Mouse (Mus musculus) lung, embryonic 16.5 days (tissue): Measurements from ENCODE around the gene Hist1h2af. TPM values are rescaled to one million over a fixed set of nuclear protein-coding genes. Genes with fewer than 3 reads are reported as not detected.

Source experiments
- ATAC-seq: fragments of 200-750 bp; cut with Nextera tagmentation; 2 replicates; pipeline ENCODE4 v1.8.0; 2017; ENCODE audit warnings: low read depth, mild to moderate bottlenecking, moderate library complexity
- H3K27ac ChIP-seq: fragments of 300-500 bp; sonication (generic); 2 replicates; pipeline ENCODE4 v1.5.1; 2014; ENCODE audit warnings: mild to moderate bottlenecking, control low read depth, low read length
- H3K27me3 ChIP-seq: fragments of 300-500 bp; sonication (generic); 2 replicates; pipeline ENCODE4 v1.6.1; 2014; ENCODE audit warnings: low read depth, low read length, mixed read lengths; ENCODE audit not compliant: control insufficient read depth, insufficient read depth
- H3K36me3 ChIP-seq: fragments of 300-500 bp; sonication (generic); 2 replicates; pipeline ENCODE4 v1.6.1; 2014; ENCODE audit warnings: low read length; ENCODE audit not compliant: control insufficient read depth, insufficient read depth
- H3K4me1 ChIP-seq: fragments of 300-500 bp; sonication (generic); replicated peaks from 2 replicates; pipeline ENCODE4 v1.6.1; 2014; ENCODE audit warnings: low read length, mixed read lengths; ENCODE audit not compliant: control insufficient read depth, insufficient read depth
- H3K4me2 ChIP-seq: fragments of 300-500 bp; sonication (generic); 2 replicates; pipeline ENCODE4 v1.6.1; 2014; ENCODE audit warnings: low read depth, low read length, control low read depth
- H3K4me3 ChIP-seq: fragments of 300-500 bp; sonication (generic); 2 replicates; pipeline ENCODE4 v1.5.1; 2014; ENCODE audit warnings: mild to moderate bottlenecking, low read length, control low read depth
- H3K9ac ChIP-seq: fragments of 300-500 bp; sonication (generic); 2 replicates; pipeline ENCODE4 v1.6.1; 2014; ENCODE audit warnings: low read length, control low read depth
- H3K9me3 ChIP-seq: fragments of 300-500 bp; sonication (generic); 2 replicates; pipeline ENCODE4 v1.6.1; 2016; ENCODE audit warnings: low read length; ENCODE audit not compliant: control insufficient read depth
- WGBS: fragments of 180-500 bp; shearing (Covaris S2); extraction: QIAGEN DNeasy Blood & Tissue Kit; methylation state at CpG from one replicate; pipeline ENCODE4 v1.1.7; 2014; 5-methylcytosine and 5-hydroxymethylcytosine counted together
- polyA plus RNA-seq: library from polyadenylated mRNA; unstranded; fragments of >200 nt; fragmentation: Nextera tagmentation; extraction: Ambion mirVana; gene quantifications from 2 replicates; pipeline ENCODE4 v1.2.1, GENCODE M21; 2015

The Hist1h2af gene
- polyA plus RNA-seq, 1 experiment from 2014 or later, result 8.0 TPM

- no peaks in the 10 kb centered on the region for H3K9me3 ChIP-seq
- peak; percentile 55 for ATAC-seq
- no peaks in the 10 kb centered on the region for H3K36me3 ChIP-seq
- H3K27me3 ChIP-seq, result no peaks in the 10 kb centered on the region
- peak overlapping the region; percentile 49 for H3K9ac ChIP-seq
- H3K27ac ChIP-seq, result peak overlapping the region; percentile 69
- peak overlapping the region; percentile 73 for H3K4me2 ChIP-seq
- peaks cover 4% of the 10 kb centered on the region for H3K4me1 ChIP-seq
- under 1% methylated on average over 6 of the region's 6 CpGs for WGBS
- H3K4me3 ChIP-seq, result peak overlapping the region; percentile 52
Measured at GRCm38 (mm10) chr13:23518885-23519284, 14.8 kb upstream of the Hist1h2af start.

GRCm38 (mm10) chr13:23519416-23519815 lies 14.3 kb upstream of the Hist1h2af start:
- Histone ChIP-seq H3K4me2 (peak overlapping the region; percentile 73), H3K27ac (peak overlapping the region; percentile 69), H3K27me3 (no peaks in the 10 kb centered on the region), H3K36me3 (no peaks in the 10 kb centered on the region), H3K9ac (peak overlapping the region; percentile 49), H3K4me1 (peaks cover 4% of the 10 kb centered on the region), H3K4me3 (peak overlapping the region; percentile 52), H3K9me3 (no peaks in the 10 kb centered on the region)
- peak; percentile 57 for ATAC-seq
- under 1% methylated on average over 10 of the region's 10 CpGs for WGBS

DNA sequence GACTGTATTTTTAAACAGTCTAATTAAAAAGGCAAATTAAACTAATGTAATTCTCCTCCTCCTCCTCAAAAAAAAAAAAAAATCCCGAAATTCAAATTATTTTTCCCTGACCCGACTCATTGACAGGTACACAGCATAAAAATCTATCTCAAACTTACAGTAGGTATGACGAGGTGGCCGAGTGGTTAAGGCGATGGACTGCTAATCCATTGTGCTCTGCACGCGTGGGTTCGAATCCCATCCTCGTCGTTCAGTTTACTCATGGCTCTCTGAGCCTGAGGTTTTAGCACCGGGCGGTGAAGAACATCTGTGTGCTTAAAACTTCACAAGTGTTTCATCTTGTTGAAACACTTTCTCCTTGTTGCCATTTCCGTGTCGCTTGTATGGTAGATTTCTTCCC lies 12.0 kb upstream of the Hist1h2af start:
- H3K9ac ChIP-seq, result no peak overlapping the region
- no peak overlapping the region for H3K4me3 ChIP-seq
- H3K36me3 ChIP-seq, result no peaks in the 10 kb centered on the region
- H3K27ac ChIP-seq, result no peak overlapping the region
- no peaks in the 10 kb centered on the region for H3K27me3 ChIP-seq
- H3K9me3 ChIP-seq, result no peaks in the 10 kb centered on the region
- WGBS, result 1% methylated on average over 14 of the region's 14 CpGs
- peak overlapping the region; percentile 32 for H3K4me2 ChIP-seq
- ATAC-seq, result no peak
- 0 out of 2 replicates have a peak, but pooled peaks cover 4% of the 10 kb centered on the region for H3K4me1 ChIP-seq

- peaks cover 9% of the 10 kb centered on the region; the same call in 1 of the 2 replicates for H3K4me1 ChIP-seq
- no peak overlapping the region for H3K4me2 ChIP-seq
- H3K9me3 ChIP-seq, result no peaks in the 10 kb centered on the region
- 41% methylated on average over 5 of the region's 5 CpGs for WGBS
- H3K4me3 ChIP-seq, result no peak overlapping the region
- no peak overlapping the region for H3K27ac ChIP-seq
- no peak for ATAC-seq
- no peak overlapping the region for H3K9ac ChIP-seq
- no peaks in the 10 kb centered on the region for H3K36me3 ChIP-seq
- no peaks in the 10 kb centered on the region for H3K27me3 ChIP-seq
Measured at GRCm38 (mm10) chr13:23523976-23524375, 9.7 kb upstream of the Hist1h2af start.

DNA sequence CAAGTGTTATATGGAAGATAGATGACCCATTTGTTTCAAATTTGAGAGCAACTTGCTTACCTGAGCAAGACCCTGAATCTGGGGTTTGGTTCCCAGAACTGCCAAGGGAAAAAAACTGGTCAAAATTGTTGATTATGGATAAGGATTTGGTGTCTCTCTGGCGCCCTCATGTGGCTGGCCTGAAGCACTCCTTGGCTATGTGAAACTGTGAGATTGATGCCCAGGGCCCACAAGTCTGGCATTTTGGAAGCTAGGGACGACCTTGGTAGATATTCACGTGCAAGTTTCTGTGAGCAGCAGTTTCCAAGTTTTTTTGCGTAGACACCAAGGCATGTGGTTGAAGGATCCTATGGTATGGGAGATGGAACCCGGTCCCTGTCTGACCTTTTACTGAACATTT lies 9.1 kb upstream of the Hist1h2af start:
- Histone ChIP-seq H3K27ac (no peak overlapping the region), H3K4me1 (peaks cover 12% of the 10 kb centered on the region; the same call in 1 of the 2 replicates), H3K4me3 (no peak overlapping the region), H3K27me3 (no peaks in the 10 kb centered on the region), H3K4me2 (no peak overlapping the region), H3K9ac (no peak overlapping the region), H3K9me3 (no peaks in the 10 kb centered on the region), H3K36me3 (no peaks in the 10 kb centered on the region)
- peak; percentile 21; the same call in 1 of the 2 replicates for ATAC-seq
- WGBS, result 6% methylated on average over 5 of the region's 5 CpGs

DNA sequence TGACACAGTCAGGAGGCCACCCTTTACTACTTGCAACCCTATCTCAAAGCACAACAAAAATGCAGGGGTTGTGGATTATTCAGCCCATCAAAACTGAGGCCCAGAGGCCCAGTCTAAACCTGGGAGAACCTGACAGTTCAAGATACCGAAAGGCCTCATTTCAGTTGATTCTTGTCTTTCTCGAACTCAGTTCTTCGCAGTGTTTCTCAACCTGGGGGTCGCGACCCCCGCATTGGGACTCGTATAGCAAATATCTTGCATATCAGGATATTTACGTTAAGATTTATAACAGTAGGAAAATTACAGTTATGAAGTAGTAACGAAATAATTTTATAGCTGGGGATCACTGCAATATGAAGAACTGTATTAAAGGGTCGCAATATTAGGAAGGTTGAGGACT lies 7.8 kb upstream of the Hist1h2af start:
- no peaks in the 10 kb centered on the region for H3K27me3 ChIP-seq
- ATAC-seq, result no peak

GRCm38 (mm10) chr13:23526312-23526711 lies 7.4 kb upstream of the Hist1h2af start:
- Histone ChIP-seq H3K27ac (peak overlapping the region; percentile 57; the same call in 1 of the 2 replicates), H3K9ac (peak overlapping the region; percentile 64), H3K4me3 (peak overlapping the region; percentile 52), H3K36me3 (no peaks in the 10 kb centered on the region), H3K9me3 (no peaks in the 10 kb centered on the region), H3K4me1 (peaks cover 12% of the 10 kb centered on the region; the same call in 1 of the 2 replicates), H3K4me2 (peak overlapping the region; percentile 62), H3K27me3 (no peaks in the 10 kb centered on the region)
- peak; percentile 42; the same call in 1 of the 2 replicates for ATAC-seq
- under 1% methylated on average over 17 of the region's 17 CpGs for WGBS

More for the DNA sequence above, 7.8 kb upstream of the Hist1h2af start:
- WGBS, result under 1% methylated on average over 10 of the region's 10 CpGs
- peak overlapping the region; percentile 21 for H3K9ac ChIP-seq
- no peaks in the 10 kb centered on the region for H3K36me3 ChIP-seq
- peak overlapping the region; percentile 62 for H3K4me2 ChIP-seq
- H3K4me1 ChIP-seq, result peaks cover 12% of the 10 kb centered on the region; the same call in 1 of the 2 replicates
- no peak overlapping the region for H3K27ac ChIP-seq
- H3K4me3 ChIP-seq, result peak overlapping the region; percentile 52
- H3K9me3 ChIP-seq, result no peaks in the 10 kb centered on the region

DNA sequence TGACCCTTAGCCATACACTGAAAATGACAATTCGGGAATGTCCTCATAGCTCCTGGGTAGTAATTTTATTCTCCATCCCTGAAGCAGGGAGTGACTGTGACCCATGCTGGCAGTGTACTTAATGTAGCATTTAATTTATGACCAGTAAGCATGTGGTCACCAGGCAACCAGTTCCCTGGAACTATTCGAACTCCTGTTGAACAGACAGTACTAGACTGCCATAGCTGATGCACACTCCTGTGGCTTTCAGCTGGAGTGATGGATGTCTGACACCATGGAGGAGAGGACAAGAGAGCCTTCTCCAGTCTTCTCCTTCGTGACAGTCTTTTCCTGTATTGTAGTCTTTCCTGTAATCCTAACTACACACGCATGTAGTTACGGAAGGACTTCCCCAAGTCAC lies 4.7 kb upstream of the Hist1h2af start:
- no peak overlapping the region for H3K27ac ChIP-seq
- H3K36me3 ChIP-seq, result no peaks in the 10 kb centered on the region
- no peak overlapping the region for H3K4me3 ChIP-seq
- no peak overlapping the region for H3K4me2 ChIP-seq
- no peaks in the 10 kb centered on the region for H3K9me3 ChIP-seq
- no peak overlapping the region for H3K9ac ChIP-seq
- H3K27me3 ChIP-seq, result no peaks in the 10 kb centered on the region
- ATAC-seq, result no peak
- H3K4me1 ChIP-seq, result peaks cover 18% of the 10 kb centered on the region
- WGBS, result 70% methylated on average over 5 of the region's 5 CpGs

- no peaks in the 10 kb centered on the region for H3K9me3 ChIP-seq
- ATAC-seq, result no peak
- H3K36me3 ChIP-seq, result no peaks in the 10 kb centered on the region
- H3K4me1 ChIP-seq, result peaks cover 18% of the 10 kb centered on the region
- 15% methylated on average over 2 of the region's 2 CpGs for WGBS
- no peaks in the 10 kb centered on the region for H3K27me3 ChIP-seq
- peak overlapping the region; percentile 97; the same call in 1 of the 2 replicates for H3K27ac ChIP-seq
- peak overlapping the region; percentile 73 for H3K9ac ChIP-seq
- peak overlapping the region; percentile 52 for H3K4me3 ChIP-seq
- peak overlapping the region; percentile 58 for H3K4me2 ChIP-seq
Measured at GRCm38 (mm10) chr13:23529480-23530165, 4.1 kb upstream of the Hist1h2af start.
